Mouse (Mus musculus) cerebellum, postnatal 4 days (tissue): ENCODE results near the gene Ubr7.

Experiments
- DNase-seq, 2 experiments: peaks; one replicate each; pipeline ENCODE4 v3.0.0; 2022; ENCODE audit warnings: low spot score in 2 of 2, mixed read lengths in 1 of 2

The Ubr7 gene

DNA sequence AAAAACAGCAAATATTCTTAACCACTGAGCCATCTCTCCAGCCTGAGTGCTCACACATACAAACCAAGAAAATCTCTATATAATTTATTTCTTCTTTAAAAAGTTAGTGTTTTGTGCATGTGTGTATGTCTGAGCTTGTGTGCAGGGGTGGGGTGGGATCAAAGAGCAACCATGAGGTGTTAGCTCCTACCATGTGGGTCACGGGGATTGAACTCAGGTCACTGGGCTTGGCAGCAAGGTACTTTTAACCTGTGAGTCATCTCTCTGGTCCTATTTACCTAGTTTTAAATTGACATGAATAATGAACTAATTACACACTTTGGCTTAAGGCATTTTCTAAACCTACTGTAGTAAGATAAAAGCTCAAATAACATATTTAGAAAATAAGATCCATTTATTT is 68.6 kb downstream of the Ubr7 start:
- no peak for DNase-seq

DNA sequence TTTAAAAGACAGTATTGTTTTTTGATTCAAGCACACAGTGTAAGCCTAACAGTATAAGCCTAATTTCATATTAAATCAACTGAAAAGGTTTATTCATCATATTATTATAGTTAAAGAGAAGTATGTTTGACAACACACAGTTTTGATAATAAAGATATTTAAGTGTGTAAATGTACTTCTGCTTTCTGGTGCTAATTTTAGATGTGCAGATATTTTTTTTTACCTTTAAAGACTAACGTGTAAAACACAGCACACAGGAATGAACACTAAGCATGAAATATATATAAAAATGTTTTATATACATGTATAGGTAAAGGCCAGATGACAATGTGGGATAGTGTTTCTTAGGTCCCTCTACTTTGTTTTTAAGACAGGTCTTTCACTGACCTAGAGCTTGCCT is 69.4 kb downstream of the Ubr7 start:
- DNase-seq = no peak
